Mouse (Mus musculus): ENCODE measurements at regions not wholly inside any gene's neighbourhood (a gene's known extent, or its start where the extent isn't known, plus 50 kb on each side); places are given as distances from the start of the nearest gene placed in this dataset.

DNA sequence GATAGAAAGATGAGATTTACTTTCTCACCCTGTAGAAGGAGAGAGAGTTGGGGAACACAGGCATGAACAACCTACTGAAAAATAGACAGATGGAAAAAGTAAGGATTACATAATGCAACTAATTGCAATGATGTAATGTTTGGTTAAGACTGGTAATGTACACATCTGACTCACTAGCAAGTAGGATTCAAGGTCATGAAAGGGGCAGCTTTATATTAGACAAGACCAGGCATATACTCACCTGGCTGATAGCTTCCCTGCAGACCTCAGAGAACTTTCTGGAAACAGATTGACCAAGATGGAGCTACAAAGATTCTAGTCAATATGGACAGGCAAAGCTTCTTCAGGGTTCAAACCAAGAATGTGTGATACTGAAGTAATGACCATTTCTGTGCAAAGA is 227.7 kb upstream of the Dab2 start:
- TF ChIP-seq GATA1 (IDR thresholded peaks at IDR 0.05; ENCODE audit: borderline replicate concordance, low read length) (no peak), FLI1 (IDR thresholded peaks at IDR 0.05; ENCODE audit: low read length) (no peak)

Data from megakaryocyte, embryonic 14.5 days (primary cell).